Mouse (Mus musculus) hindbrain, embryonic 15.5 days (tissue): ENCODE measurements at regions not wholly inside any gene's neighbourhood (a gene's known extent, or its start where the extent isn't known, plus 50 kb on each side); places are given as distances from the start of the nearest gene placed in this dataset.

ENCODE experiments used
- ATAC-seq: fragments of 200-750 bp; cut with Nextera tagmentation; 2 replicates; pipeline ENCODE4 v1.8.0; 2017; ENCODE audit warnings: low read depth, moderate number of reproducible peaks, moderate TSS enrichment; ENCODE audit not compliant: low FRiP score
- H3K27ac ChIP-seq: fragments of 300-500 bp; sonication (generic); replicated peaks from 2 replicates; pipeline ENCODE4 v1.5.1; 2015; ENCODE audit warnings: mild to moderate bottlenecking, inconsistent platforms
- H3K27me3 ChIP-seq: fragments of 300-500 bp; sonication (generic); 2 replicates; pipeline ENCODE4 v1.6.1; 2015; ENCODE audit warnings: control low read depth, inconsistent platforms
- H3K36me3 ChIP-seq: fragments of 300-500 bp; sonication (generic); 2 replicates; pipeline ENCODE4 v1.6.1; 2015; ENCODE audit warnings: control low read depth, inconsistent platforms
- H3K4me1 ChIP-seq: fragments of 300-500 bp; sonication (generic); replicated peaks from 2 replicates; pipeline ENCODE4 v1.6.1; 2015; ENCODE audit warnings: control low read depth, inconsistent platforms
- H3K4me2 ChIP-seq: fragments of 300-500 bp; sonication (generic); 2 replicates; pipeline ENCODE4 v1.6.1; 2015; ENCODE audit warnings: moderate library complexity, mild to moderate bottlenecking, inconsistent platforms
- H3K4me3 ChIP-seq: fragments of 300-500 bp; sonication (generic); 2 replicates; pipeline ENCODE4 v1.5.1; 2015; ENCODE audit warnings: mild to moderate bottlenecking, inconsistent platforms
- H3K9ac ChIP-seq: fragments of 300-500 bp; sonication (generic); 2 replicates; pipeline ENCODE4 v1.6.1; 2015; ENCODE audit warnings: inconsistent platforms
- H3K9me3 ChIP-seq: fragments of 300-500 bp; sonication (generic); 2 replicates; pipeline ENCODE4 v1.6.1; 2016; ENCODE audit warnings: control low read depth, inconsistent platforms
- WGBS: fragments of 180-500 bp; shearing (Covaris S2); methylation state at CpG from one replicate; pipeline ENCODE4 v1.1.7; 2015; 5-methylcytosine and 5-hydroxymethylcytosine counted together

DNA sequence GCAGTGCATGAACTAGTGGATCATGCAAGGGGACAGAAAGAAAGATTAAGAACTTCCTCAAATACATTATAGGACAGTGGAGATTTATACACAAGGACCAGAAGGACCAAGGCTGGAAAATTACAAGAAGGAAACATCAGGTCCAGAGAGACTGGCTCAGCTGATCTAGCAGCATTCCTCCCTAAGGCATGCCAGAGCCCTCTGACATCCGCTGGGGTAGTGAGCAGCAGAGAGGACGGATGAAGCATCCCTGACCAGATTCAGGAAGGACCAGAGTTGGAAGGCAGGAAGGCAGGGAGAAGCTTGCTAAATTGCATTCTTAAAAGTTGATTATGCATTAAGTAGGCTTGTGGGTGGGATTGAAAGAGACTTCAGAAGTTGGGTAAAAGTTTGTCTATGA is 136.4 kb upstream of the Gpc5 start:
- WGBS: 37% methylated on average over 2 of the region's 2 CpGs

GRCm38 (mm10) chr14:114960273-114960672 is 131.7 kb upstream of the Gpc5 start:
- Histone ChIP-seq H3K9ac (no peak overlapping the region), H3K27ac (no peak overlapping the region), H3K36me3 (no peaks in the 10 kb centered on the region), H3K9me3 (no peaks in the 10 kb centered on the region), H3K27me3 (no peaks in the 10 kb centered on the region), H3K4me2 (no peak overlapping the region), H3K4me3 (no peak overlapping the region), H3K4me1 (no peaks in the 10 kb centered on the region)
- 43% methylated on average over 5 of the region's 5 CpGs for WGBS
- ATAC-seq: no peak

More for the DNA sequence above, 136.4 kb upstream of the Gpc5 start:
- ATAC-seq: no peak
- H3K9me3 ChIP-seq: no peaks in the 10 kb centered on the region
- H3K4me2 ChIP-seq: no peak overlapping the region
- H3K9ac ChIP-seq: no peak overlapping the region
- H3K4me3 ChIP-seq: no peak overlapping the region
- H3K36me3 ChIP-seq: no peaks in the 10 kb centered on the region
- H3K27me3 ChIP-seq: no peaks in the 10 kb centered on the region
- no peak overlapping the region for H3K27ac ChIP-seq
- H3K4me1 ChIP-seq: peaks cover 5% of the 10 kb centered on the region; the same call in 1 of the 2 replicates

DNA sequence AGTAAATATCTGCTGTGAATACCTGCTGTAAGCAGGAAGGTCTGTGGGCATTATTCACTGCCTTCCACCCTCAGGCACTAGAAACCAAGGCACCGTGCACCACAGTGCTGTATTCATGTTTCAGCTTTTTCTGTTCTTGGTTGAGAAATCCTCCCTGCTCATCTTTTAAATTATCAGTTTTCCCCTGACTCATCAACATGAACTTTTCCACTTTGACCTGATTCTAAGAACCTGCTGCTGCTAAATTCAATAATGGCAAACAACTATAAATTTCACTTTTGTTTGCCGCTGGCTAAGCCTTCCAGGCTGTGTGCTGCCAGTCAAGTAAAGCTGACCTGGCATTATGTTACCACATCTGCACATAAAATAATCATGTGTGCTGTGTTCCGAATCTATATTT is 126.1 kb upstream of the Gpc5 start:
- no peaks in the 10 kb centered on the region for H3K9me3 ChIP-seq
- no peak overlapping the region for H3K27ac ChIP-seq
- no peak overlapping the region for H3K4me3 ChIP-seq
- no peak overlapping the region for H3K9ac ChIP-seq
- H3K27me3 ChIP-seq: no peaks in the 10 kb centered on the region
- ATAC-seq: no peak
- H3K36me3 ChIP-seq: no peaks in the 10 kb centered on the region
- WGBS: 65% methylated on average over 3 of the region's 3 CpGs
- peaks cover 6% of the 10 kb centered on the region; the same call in 1 of the 2 replicates for H3K4me1 ChIP-seq
- no peak overlapping the region for H3K4me2 ChIP-seq

DNA sequence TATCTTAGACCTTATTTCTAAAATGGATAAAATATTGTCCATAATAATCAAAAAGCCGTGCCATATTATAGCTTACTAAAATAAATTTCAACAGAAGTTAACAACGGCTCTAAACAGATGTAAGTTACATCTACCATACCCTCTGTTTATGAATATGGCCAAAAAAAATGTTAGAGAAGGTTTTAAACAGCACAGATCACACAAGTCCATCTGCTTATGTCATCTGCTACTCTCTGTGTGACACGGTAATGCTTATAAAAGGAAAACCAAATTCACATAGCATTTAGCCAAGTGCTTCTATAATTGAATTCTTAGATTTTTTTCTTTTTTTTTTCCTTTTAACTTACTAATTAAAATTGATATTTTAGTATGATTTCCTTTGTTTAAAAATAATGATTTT is 123.0 kb upstream of the Gpc5 start:
- no peak for ATAC-seq
- Histone ChIP-seq H3K27me3 (no peaks in the 10 kb centered on the region), H3K9me3 (no peaks in the 10 kb centered on the region), H3K9ac (no peak overlapping the region), H3K4me2 (no peak overlapping the region), H3K4me3 (no peak overlapping the region), H3K27ac (no peak overlapping the region), H3K36me3 (no peaks in the 10 kb centered on the region), H3K4me1 (peaks cover 6% of the 10 kb centered on the region; the same call in 1 of the 2 replicates)
- 93% methylated on average over 3 of the region's 3 CpGs for WGBS

- no peaks in the 10 kb centered on the region for H3K27me3 ChIP-seq
- no peaks in the 10 kb centered on the region for H3K9me3 ChIP-seq
- no peak overlapping the region for H3K9ac ChIP-seq
- no peak for ATAC-seq
- no peaks in the 10 kb centered on the region for H3K36me3 ChIP-seq
- WGBS: 71% methylated on average over 3 of the region's 3 CpGs
- H3K4me2 ChIP-seq: no peak overlapping the region
- no peak overlapping the region for H3K27ac ChIP-seq
- no peaks in the 10 kb centered on the region for H3K4me1 ChIP-seq
- H3K4me3 ChIP-seq: no peak overlapping the region
These were observed 110.9 kb upstream of the Gpc5 start for GRCm38 (mm10) chr14:114981120-114981519.

- Histone ChIP-seq H3K4me1 (no peaks in the 10 kb centered on the region), H3K27me3 (no peaks in the 10 kb centered on the region), H3K9me3 (no peaks in the 10 kb centered on the region), H3K4me3 (no peak overlapping the region), H3K27ac (no peak overlapping the region), H3K4me2 (no peak overlapping the region), H3K9ac (no peak overlapping the region), H3K36me3 (no peaks in the 10 kb centered on the region)
- 97% methylated on average over 2 of the region's 2 CpGs for WGBS
- ATAC-seq: no peak
These were observed 88.8 kb upstream of the Gpc5 start for GRCm38 (mm10) chr14:115003223-115003622.

GRCm38 (mm10) chr14:115004733-115005405 is 87.1 kb upstream of the Gpc5 start:
- Histone ChIP-seq H3K4me1 (no peaks in the 10 kb centered on the region), H3K27ac (no peak overlapping the region), H3K36me3 (no peaks in the 10 kb centered on the region), H3K27me3 (no peaks in the 10 kb centered on the region), H3K9ac (no peak overlapping the region), H3K4me3 (no peak overlapping the region), H3K4me2 (no peak overlapping the region), H3K9me3 (no peaks in the 10 kb centered on the region)
- ATAC-seq: no peak
- WGBS: 79% methylated on average over 6 of the region's 6 CpGs

DNA sequence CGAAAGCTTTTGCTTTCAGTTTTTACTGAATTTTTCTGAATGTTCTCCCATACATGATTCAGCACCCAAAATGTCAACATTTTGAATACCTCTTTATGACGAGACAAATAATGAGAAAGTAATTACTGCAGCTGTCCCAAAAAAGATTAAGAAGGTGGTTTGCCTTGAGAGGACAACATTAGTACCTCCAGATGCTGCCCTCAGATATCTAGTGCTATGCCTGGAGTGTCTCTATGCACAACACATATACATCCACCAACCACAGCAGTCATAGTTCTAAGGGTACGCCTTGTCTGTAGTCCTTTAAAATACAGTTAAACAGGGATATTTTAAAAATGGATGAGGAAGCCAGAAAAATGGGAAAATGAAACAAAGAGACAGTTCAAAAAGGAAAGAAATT is 81.1 kb upstream of the Gpc5 start:
- Histone ChIP-seq H3K36me3 (no peaks in the 10 kb centered on the region), H3K4me1 (no peaks in the 10 kb centered on the region), H3K27me3 (no peaks in the 10 kb centered on the region), H3K4me3 (no peak overlapping the region), H3K9me3 (no peaks in the 10 kb centered on the region), H3K9ac (no peak overlapping the region), H3K27ac (no peak overlapping the region), H3K4me2 (no peak overlapping the region)
- ATAC-seq: no peak
- WGBS: 86% methylated on average over 3 of the region's 3 CpGs

DNA sequence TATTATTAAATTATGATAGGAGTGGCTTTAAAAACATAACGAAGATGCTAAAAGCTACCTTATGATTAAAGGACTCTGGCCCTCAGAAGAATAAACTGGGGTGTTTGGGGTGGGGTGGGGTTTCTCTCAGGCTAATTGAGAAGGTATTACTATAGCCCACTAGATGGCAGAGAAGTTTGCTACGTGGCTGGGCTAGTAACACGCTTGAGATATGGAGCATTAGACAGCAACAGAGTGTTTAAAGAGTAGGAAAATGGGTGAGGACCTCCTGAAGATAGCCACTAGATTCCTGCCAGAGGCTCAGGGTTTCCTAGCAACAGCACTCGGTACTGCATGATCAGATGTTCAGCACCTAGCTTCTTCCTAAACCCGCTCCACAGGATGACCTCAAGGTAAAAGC is 76.7 kb upstream of the Gpc5 start:
- H3K36me3 ChIP-seq: no peaks in the 10 kb centered on the region
- no peak overlapping the region for H3K9ac ChIP-seq
- H3K27me3 ChIP-seq: no peaks in the 10 kb centered on the region
- no peaks in the 10 kb centered on the region for H3K4me1 ChIP-seq
- no peak overlapping the region for H3K4me3 ChIP-seq
- H3K27ac ChIP-seq: no peak overlapping the region
- 34% methylated on average over 5 of the region's 5 CpGs for WGBS
- no peaks in the 10 kb centered on the region for H3K9me3 ChIP-seq
- peak; percentile 11; the same call in 1 of the 2 replicates for ATAC-seq
- no peak overlapping the region for H3K4me2 ChIP-seq

DNA sequence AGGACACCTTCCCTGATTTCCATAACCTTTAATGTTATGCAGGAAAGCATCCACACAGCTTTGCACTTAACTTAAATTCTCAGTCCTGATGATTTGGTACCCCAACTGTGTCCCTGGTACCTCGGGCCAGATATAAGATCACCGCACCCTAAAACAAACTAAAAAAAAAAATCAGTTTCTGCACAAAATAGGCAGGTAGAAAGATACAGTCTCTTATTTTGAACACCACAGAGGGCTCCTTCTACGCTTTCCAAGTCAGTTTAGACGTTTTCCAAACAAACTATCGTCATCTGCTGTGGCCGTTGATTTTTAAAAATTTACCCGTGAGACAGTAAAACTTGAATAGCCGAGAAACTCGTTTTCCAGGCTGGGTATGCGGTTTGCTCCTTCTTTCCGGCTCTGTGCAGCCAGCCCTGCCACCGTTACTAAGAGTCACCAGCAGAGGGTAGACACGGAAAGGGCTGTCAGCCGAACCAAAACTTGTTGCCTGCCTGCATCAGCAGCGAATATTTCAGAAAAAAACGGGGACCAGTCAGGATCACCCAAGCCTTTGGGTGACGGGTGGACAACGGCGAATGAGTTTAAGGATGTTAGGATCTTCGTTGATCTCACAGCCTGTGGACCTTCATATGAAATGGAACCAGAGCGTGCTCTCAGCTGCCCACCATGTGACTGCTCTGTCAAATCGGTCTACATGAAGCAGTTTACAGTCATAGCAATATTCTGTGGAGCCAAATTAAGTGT is 74.4 kb upstream of the Gpc5 start:
- H3K27ac ChIP-seq: no peak overlapping the region
- no peaks in the 10 kb centered on the region for H3K27me3 ChIP-seq
- no peak overlapping the region for H3K9ac ChIP-seq
- no peaks in the 10 kb centered on the region for H3K4me1 ChIP-seq
- peak; percentile 88; the same call in 1 of the 2 replicates for ATAC-seq
- no peaks in the 10 kb centered on the region for H3K9me3 ChIP-seq
- WGBS: 21% methylated on average over 22 of the region's 22 CpGs
- peak overlapping the region; percentile 60 for H3K4me2 ChIP-seq
- peak overlapping the region; percentile 39 for H3K4me3 ChIP-seq
- H3K36me3 ChIP-seq: no peaks in the 10 kb centered on the region

- no peak overlapping the region for H3K27ac ChIP-seq
- no peak for ATAC-seq
- no peak overlapping the region for H3K4me3 ChIP-seq
- H3K4me2 ChIP-seq: no peak overlapping the region
- H3K27me3 ChIP-seq: no peaks in the 10 kb centered on the region
- H3K9ac ChIP-seq: no peak overlapping the region
- no peaks in the 10 kb centered on the region for H3K9me3 ChIP-seq
- WGBS: 89% methylated on average over 7 of the region's 7 CpGs
- H3K4me1 ChIP-seq: no peaks in the 10 kb centered on the region
- no peaks in the 10 kb centered on the region for H3K36me3 ChIP-seq
These were observed 64.0 kb upstream of the Gpc5 start for GRCm38 (mm10) chr14:115028011-115028410.

DNA sequence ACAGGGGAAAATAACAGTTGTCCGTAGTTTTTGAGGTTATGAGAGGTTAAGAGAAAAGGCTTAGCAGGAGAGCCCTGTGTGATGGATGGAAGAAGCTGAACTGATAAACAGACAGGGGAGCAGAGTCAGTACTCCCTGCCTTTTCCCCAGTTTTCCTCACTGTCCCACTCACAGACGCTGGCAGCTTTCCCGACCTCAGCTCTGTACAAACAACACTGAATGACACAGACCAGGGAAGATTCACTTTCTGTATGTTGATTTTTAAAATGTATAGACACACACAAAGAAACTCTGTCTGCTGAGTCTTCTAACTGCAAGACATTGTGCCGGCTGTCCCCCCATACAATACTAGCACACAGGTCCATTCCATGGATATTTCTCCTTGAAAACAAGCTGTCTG is 60.3 kb upstream of the Gpc5 start:
- WGBS: 53% methylated on average over 4 of the region's 4 CpGs
- H3K4me1 ChIP-seq: no peaks in the 10 kb centered on the region
- H3K4me2 ChIP-seq: no peak overlapping the region
- H3K27me3 ChIP-seq: no peaks in the 10 kb centered on the region
- no peak for ATAC-seq
- no peak overlapping the region for H3K4me3 ChIP-seq
- no peaks in the 10 kb centered on the region for H3K9me3 ChIP-seq
- no peak overlapping the region for H3K9ac ChIP-seq
- H3K27ac ChIP-seq: no peak overlapping the region
- no peaks in the 10 kb centered on the region for H3K36me3 ChIP-seq
